ENCODE assay signal across 14 mouse cellular contexts in genomic region chr11:71436801-71437200, GRCm38 (mm10).
A peak's percentile ranks its signal among the peaks of the same experiment; 100 is the strongest.
DNase-seq lines count a peak whose midpoint lies in the region; ATAC-seq and TF ChIP-seq lines count a peak whose summit lies in the region.
"Had no signal": no experiment of that assay in that cellular context is flagged by ENCODE, and none has a peak within 500 bp of the region (broad histone marks: within the 10 kb centered on the region; RNA-seq: fewer than 3 reads in every experiment).

No protein-coding gene starts in this region.

- H3K27ac ChIP-seq in forebrain, embryonic 10.5 days = peak overlapping the region; percentile 15; the same call in 1 of the 2 replicates
- H3K27ac ChIP-seq in forebrain, embryonic 11.5 days (ENCODE audit: low read depth, low read length) = no peak overlapping the region
- H3K27ac ChIP-seq in kidney, adult 2 months (ENCODE audit: insufficient read depth, low read depth, low read length) = no peak overlapping the region
- H3K27ac ChIP-seq: embryonic facial prominence, embryonic 12.5 days; liver, embryonic 13.5 days; neural tube, embryonic 15.5 days had no signal

- no peaks in the 10 kb centered on the region for H3K36me3 ChIP-seq in forebrain, embryonic 10.5 days (replicated peaks)
- H3K36me3 ChIP-seq in forebrain, embryonic 11.5 days (ENCODE audit: control insufficient read depth, insufficient read depth, low read length) = no peaks in the 10 kb centered on the region
- H3K36me3 ChIP-seq in kidney, adult 2 months (ENCODE audit: control insufficient read depth, insufficient read depth, low read length) = no peaks in the 10 kb centered on the region
- H3K36me3 ChIP-seq: embryonic facial prominence, embryonic 12.5 days; liver, embryonic 13.5 days; neural tube, embryonic 15.5 days had no signal

- TF ChIP-seq CTCF in kidney, adult 2 months (conservative IDR thresholded peaks at IDR 0.05; ENCODE audit: insufficient read depth, insufficient read length, low read depth, low read length) = no peak

- ATAC-seq in forebrain, embryonic 11.5 days (replicated peaks; ENCODE audit: low FRiP score) = no peak

- peaks cover 48% of the 10 kb centered on the region for H3K4me1 ChIP-seq in forebrain, embryonic 10.5 days
- peaks cover 5% of the 10 kb centered on the region for H3K4me1 ChIP-seq in forebrain, embryonic 11.5 days (replicated peaks; ENCODE audit: control insufficient read depth, insufficient read depth, low read length)
- no peaks in the 10 kb centered on the region for H3K4me1 ChIP-seq in kidney, adult 2 months (ENCODE audit: control insufficient read depth, insufficient read depth, low read length)
- H3K4me1 ChIP-seq: liver, embryonic 13.5 days; megakaryocyte, embryonic 14.5 days had no signal

- no peak overlapping the region for H3K4me2 ChIP-seq in forebrain, embryonic 11.5 days (ENCODE audit: low read depth, low read length, severe bottlenecking)
- H3K4me2 ChIP-seq: embryonic facial prominence, embryonic 12.5 days; liver, embryonic 13.5 days; neural tube, embryonic 15.5 days had no signal

- H3K9me3 ChIP-seq in forebrain, embryonic 10.5 days = no peaks in the 10 kb centered on the region
- no peaks in the 10 kb centered on the region for H3K9me3 ChIP-seq in forebrain, embryonic 11.5 days (ENCODE audit: control insufficient read depth, low read length)
- H3K9me3 ChIP-seq: embryonic facial prominence, embryonic 12.5 days; liver, embryonic 13.5 days; neural tube, embryonic 15.5 days had no signal

- no peak for DNase-seq in forebrain, embryonic 10.5 days (ENCODE audit: extremely low spot score, low spot score)
- no peak for DNase-seq in forebrain, embryonic 11.5 days (ENCODE audit: low spot score)
- DNase-seq in adrenal gland, adult 2 months = peak; percentile 76
- DNase-seq in cerebellum, postnatal 14 days = peak; percentile 59 to 72
- peak; percentile 54 to 61 for DNase-seq in layer of hippocampus, postnatal 10 days (ENCODE audit: low spot score in 2 of 2)
- DNase-seq in spleen, adult 18-20 months = no peak
- no peak for DNase-seq in gastrocnemius, adult 18-20 months (ENCODE audit: low spot score)
- DNase-seq in kidney, adult 2 months = no peak
- DNase-seq: gastrocnemius, postnatal 36 days; kidney, postnatal 25 days; liver, embryonic 13.5 days had no signal

- peaks cover 24% of the 10 kb centered on the region for H3K27me3 ChIP-seq in forebrain, embryonic 10.5 days (ENCODE audit: poor library complexity, severe bottlenecking)
- no peaks in the 10 kb centered on the region for H3K27me3 ChIP-seq in forebrain, embryonic 11.5 days (ENCODE audit: control insufficient read depth, insufficient read depth, low read length)
- H3K27me3 ChIP-seq in kidney, adult 2 months (replicated peaks; ENCODE audit: control insufficient read depth, insufficient read depth, low read length) = no peaks in the 10 kb centered on the region
- H3K27me3 ChIP-seq: liver, embryonic 13.5 days; megakaryocyte, embryonic 14.5 days; neural tube, embryonic 15.5 days had no signal

- TF ChIP-seq POLR2A in kidney, adult 2 months (IDR thresholded peaks at IDR 0.05; ENCODE audit: low read depth, low read length) = no peak

- H3K4me3 ChIP-seq in forebrain, embryonic 10.5 days = no peak overlapping the region
- H3K4me3 ChIP-seq in forebrain, embryonic 11.5 days (ENCODE audit: low read depth, low read length) = no peak overlapping the region
- H3K4me3 ChIP-seq in kidney, adult 2 months (ENCODE audit: insufficient read depth, low read depth, low read length) = no peak overlapping the region
- H3K4me3 ChIP-seq: embryonic facial prominence, embryonic 12.5 days; liver, embryonic 13.5 days; megakaryocyte, embryonic 14.5 days; neural tube, embryonic 15.5 days had no signal

- H3K9ac ChIP-seq in forebrain, embryonic 11.5 days (ENCODE audit: low read length) = no peak overlapping the region
- H3K9ac ChIP-seq: embryonic facial prominence, embryonic 12.5 days; liver, embryonic 13.5 days; neural tube, embryonic 15.5 days had no signal

- 89% methylated on average over 2 of the region's 2 CpGs for WGBS in forebrain, embryonic 10.5 days
- 89% methylated on average over 2 of the region's 2 CpGs for WGBS in forebrain, embryonic 11.5 days
- WGBS in kidney, adult 2 months = 60% methylated on average over 2 of the region's 2 CpGs

Comparison
In these comparisons a context has a peak if more than half of its experiments do, and no peak if none do; other contexts are left out.
1. DNase-seq: peak in adrenal gland, adult 2 months (single experiment), cerebellum, postnatal 14 days (2 of 2) and layer of hippocampus, postnatal 10 days (2 of 2); none in forebrain, embryonic 10.5 days (single experiment), forebrain, embryonic 11.5 days (single experiment), spleen, adult 18-20 months (0 of 2), gastrocnemius, adult 18-20 months (single experiment) and kidney, adult 2 months (single experiment).